Mouse (Mus musculus) stomach, postnatal 0 days (tissue): Measurements from ENCODE around the gene Patj.

ENCODE experiments used
- CTCF ChIP-seq: IDR thresholded peaks from 2 replicates; pipeline ENCODE4 v1.5.1; 2016; ENCODE audit warnings: antibody characterized with exemption, low read depth, mild to moderate bottlenecking, moderate library complexity
- EP300 ChIP-seq: optimal IDR thresholded peaks from 2 replicates; pipeline ENCODE3; 2016; ENCODE audit warnings: antibody characterized with exemption

DNA sequence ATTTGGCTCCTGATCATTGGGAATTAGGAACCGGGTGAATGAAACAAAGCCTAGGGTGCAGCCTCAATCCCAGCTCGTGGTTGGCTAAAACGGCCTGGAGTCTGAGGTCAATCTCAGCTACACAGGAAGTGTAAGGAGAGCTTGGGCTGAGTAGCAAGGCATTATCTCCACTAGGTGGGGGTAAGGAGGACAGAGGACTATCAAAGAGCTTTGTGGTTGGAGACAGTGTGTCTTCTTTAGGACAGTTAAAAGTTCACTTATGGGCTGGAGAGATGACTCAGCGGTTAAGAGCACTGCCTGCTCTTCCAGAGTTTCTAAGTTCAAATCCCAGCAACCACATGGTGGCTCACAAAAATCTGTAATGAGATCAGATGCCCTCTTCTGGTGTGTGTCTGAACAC, 329.9 kb downstream of the Patj start:
- peak; percentile 60 for TF ChIP-seq CTCF
- no peak for TF ChIP-seq EP300
